Mouse (Mus musculus) kidney, postnatal 10 days (tissue): ENCODE data around the gene Lbx1.

Experiments used
- DNase-seq: peaks from one replicate; pipeline ENCODE4 v3.0.0; 2021; ENCODE audit warnings: mixed read lengths

Gene Lbx1

DNA sequence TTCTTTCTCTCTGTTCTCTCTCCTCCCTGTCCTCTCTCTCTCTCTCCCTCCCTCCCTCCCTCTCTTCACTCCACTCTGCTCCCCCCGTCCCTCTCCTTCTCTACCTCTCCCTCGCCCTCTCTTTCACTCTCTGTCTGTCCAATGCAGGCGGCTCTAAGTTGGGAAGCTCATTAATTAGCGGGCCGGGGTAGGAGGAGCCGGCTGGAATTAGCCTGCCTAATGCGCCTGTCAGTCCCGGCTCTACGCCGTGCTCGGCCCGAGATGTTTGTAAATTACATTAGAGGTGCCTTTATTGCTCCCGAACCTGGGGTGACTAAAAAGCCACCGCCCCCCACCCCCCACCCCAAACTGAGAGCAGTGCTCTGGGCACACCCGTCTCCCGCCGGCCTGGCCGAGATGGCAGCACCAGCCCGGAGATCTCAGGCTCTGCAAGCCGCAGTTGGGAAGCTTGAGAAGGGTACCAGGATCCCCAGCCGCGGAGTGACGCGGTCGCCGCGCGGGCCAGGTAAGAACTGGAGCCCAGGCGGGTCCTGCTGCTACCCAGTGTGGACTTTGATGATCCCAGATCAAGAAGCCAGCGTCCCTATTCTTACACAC, at the start of gene Lbx1:
Lbx1 (minus strand) TSS at position 47 of the 597 bp plus-strand sequence.
- no peak for DNase-seq

DNA sequence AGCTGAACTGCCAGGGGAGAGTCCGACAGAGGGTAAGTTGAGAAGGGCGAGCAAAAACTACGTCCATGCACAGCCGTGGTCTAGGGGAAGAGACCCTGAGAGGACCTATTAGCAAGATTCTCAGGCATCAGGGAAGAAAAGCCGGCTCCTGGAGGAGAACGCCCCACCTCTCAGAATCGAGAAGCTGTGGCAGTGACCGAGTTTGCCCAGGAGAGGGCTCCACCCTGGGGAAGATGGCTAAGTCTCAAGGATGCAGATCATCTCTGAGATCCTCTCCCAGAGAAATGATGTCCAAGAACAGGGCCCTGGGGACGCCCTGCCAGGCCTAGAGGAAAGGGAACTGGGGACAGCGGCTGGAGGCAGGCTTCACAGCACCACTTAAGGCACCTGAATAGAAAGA, 47.7 kb upstream of the Lbx1 start:
- peak; percentile 80 for DNase-seq

DNA sequence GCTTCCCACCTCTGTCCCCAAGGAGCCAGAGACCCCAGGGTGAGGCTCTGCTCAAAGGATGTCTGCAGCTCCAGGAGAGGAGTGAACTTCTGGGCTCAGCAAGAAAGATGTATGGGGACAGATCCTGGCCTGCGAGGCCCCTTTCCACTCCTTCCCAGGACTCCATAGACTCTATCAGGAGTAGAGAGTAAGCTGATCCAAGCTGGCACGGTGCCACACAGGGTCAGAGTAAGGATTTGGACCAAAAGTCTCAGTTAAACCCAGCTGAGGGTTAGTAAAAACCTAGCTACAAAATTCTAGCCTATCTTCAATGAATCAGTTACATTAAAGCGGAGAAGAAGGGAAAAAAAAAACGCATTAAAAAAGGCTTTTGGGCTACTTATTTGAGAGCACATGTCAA, 40.6 kb upstream of the Lbx1 start:
- DNase-seq = peak; percentile 37

DNA sequence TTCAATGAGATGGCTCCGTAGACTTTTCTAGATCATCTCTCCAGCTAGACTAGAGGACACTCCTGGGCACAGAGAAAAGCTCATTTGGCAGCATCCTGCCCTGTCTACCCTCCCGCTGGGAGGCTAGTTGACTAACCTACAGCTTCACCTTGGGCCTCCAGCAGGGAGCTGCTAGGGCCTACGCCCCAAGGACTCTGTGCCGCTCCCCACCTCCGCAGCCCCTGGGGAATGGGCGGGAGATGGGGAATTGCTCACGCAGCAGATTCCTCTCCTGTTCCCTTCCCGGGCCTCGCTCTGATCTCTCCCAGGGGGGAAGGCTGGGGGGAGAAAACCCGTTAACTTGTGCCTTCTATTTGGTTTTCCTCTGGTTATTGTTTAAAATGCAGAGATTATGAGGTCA, 36.4 kb upstream of the Lbx1 start:
- no peak for DNase-seq

DNA sequence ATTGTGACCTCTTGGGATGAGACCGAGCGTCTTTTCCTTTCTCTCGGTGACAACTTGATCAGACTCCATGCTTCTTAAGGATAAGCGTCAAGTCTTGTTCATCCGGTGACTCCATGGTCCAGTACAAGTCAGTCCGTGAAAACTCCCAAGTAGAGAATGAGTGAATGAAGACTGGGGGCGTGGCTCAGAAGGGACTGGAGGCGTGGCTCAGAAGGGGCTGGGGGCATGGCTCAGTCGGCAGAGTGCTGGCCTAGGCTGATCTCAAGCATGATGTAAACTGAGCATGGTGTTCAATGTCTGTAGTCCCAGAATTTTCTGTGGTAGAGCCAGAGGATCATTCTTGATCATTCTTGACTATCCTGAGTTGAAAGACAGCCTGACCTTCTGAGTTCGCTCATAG, 27.4 kb upstream of the Lbx1 start:
- DNase-seq = no peak

DNA sequence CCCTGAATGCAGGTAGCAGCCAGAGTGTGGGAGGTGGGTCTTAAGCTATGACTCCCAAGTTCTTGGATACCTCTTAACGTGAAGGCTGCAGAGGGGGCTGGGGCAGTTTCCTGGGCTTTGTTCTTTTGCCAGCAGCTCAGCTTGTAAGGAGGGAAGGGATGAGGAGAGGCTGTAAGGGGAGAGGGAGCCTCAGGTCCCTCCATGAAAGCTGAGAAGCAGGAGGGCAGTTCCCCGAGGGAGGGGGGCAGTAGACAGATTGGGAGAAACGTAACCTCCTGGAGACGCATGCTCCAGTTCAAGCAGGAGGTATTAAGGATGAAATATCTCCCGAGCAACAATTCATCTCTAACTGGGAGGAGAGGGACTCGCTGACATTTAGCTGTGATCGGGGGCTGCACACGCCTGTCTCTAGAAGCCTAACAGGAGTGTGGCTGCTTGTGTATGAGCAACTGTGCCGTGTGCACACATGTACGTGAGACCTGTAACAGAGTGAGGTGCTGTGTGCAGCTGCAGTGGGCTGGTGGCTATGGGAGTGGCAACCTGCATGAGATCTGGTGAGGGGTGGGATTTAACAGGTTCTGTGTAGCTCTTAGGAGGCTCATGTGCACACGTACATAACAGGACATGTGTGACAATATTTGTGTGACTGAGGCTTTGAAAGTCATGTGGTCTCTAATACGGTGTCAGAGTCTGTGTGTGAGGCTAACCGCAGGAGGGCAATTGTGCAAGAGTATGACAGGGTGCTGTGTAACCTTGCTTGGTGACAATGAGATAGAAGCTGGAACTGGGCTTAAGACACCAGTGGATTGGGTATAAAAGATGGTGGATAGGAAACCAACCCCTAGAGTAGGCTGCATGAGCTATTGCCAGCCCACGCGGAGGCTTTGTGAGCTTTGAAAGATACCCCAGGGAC, 22.1 kb upstream of the Lbx1 start:
- DNase-seq = no peak

DNA sequence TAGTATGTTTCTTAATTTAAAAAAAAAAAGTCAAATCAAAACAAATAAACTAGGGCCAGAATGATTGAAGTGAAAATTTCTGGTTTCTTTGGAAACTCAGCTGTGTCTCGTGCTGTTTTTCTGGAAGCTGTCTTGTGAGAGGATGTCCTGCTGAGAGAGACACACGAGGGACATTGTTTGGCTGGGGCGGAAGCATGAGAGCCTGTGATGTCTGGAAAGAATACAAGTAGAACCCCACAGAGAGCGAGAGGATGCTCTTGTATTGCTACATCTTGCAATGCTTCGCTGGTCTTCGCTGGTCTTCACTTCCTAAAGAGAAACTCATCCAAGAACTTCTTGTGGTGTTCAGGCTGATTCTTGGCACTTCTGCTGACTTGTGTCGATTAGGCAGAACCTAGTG, 19.2 kb upstream of the Lbx1 start:
- no peak for DNase-seq

DNA sequence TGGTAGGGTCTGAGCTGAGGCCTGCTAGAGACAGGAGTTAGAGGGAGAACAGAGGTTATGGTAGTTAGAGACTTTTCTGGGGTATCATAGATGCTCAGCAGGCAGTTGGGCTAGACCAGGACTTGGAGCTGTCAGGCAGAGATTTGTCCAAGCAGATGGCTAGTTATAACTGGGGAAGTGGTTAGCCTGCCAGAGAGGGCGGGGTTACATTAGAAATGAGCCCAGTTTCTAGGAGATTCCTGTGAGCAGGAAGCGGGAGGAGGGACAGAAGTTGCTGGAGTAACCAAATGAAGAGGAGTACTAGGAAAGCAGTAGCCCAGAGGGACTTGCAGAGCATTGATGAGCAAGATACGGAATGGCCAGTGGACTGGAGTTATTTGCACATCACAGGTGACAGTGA, 16.8 kb upstream of the Lbx1 start:
- peak; percentile 16 for DNase-seq

DNA sequence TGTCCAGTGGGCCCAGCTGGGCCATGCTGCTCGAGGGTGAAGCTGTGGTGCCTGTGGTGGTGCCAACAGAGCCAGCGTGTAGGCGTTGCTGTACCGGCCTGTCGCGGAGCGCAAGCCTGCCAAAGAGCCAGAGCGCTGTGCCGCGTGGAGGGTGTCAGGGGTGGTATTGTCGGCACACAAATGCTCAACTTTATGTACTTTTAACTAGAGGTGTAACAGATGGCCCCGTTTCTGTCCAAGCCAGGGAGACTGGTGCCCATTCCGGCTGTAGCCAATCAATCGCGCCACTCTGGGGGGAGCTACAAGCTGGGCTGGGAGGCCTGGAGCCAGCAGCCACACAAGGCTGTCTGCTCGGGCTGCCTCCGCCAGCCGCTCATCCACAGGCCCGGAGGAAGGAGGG, 13.1 kb upstream of the Lbx1 start:
- no peak for DNase-seq

DNA sequence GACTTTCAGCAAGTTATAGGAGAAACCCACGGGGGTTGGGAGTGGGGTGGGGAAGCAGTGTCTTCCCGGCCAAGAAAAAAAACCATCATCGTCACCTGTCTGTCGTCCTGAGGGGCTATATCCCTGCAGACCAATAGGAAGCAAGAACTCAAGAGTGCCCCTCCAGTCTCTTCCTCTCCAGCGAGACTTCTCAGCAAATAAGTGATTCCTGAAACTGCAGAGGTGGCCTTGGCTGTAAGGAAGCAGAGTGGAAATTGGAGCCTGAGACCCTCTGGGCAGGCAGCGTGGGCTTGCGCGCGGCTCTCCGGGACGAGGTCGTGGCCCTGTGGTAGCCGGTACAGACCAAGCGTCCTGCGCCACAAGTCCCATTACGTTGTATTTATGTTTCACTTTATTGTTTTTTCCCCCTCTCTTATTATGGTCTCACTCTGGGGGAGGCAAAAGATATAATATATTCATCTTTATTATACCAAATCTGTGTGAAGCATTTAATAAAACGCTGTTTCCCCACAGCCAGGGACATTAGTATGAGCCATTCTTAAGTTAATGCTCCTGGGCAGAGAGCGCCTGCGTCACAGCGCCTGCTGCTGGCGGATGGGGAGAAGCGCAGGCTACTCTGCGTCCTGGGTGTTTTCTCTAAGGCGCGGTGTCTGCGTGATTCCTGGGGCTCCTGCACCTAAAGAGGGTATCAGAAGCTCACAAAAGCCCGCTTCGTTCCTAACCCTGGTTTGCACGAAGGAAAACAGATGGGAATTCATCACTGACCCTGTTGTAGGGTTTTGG, 8.5 kb upstream of the Lbx1 start:
- peak; percentile 61 for DNase-seq

DNA sequence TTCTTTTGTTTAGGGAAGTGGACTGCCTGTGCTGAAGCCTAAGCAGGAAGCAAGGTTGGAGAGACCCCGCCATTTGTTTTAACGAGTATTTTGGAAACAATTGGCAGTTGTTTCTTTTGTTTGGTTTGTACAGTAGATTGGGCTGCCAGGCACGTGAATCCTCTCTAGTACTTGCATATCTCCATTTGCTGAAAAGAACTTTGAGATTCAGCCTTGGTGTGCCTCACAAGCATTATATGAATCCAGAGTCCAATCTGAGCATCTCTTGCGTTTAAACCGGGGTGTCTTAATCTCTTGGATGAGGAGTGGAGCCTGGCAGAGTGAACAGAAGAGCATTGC, 7.6 kb upstream of the Lbx1 start:
- DNase-seq = no peak

DNA sequence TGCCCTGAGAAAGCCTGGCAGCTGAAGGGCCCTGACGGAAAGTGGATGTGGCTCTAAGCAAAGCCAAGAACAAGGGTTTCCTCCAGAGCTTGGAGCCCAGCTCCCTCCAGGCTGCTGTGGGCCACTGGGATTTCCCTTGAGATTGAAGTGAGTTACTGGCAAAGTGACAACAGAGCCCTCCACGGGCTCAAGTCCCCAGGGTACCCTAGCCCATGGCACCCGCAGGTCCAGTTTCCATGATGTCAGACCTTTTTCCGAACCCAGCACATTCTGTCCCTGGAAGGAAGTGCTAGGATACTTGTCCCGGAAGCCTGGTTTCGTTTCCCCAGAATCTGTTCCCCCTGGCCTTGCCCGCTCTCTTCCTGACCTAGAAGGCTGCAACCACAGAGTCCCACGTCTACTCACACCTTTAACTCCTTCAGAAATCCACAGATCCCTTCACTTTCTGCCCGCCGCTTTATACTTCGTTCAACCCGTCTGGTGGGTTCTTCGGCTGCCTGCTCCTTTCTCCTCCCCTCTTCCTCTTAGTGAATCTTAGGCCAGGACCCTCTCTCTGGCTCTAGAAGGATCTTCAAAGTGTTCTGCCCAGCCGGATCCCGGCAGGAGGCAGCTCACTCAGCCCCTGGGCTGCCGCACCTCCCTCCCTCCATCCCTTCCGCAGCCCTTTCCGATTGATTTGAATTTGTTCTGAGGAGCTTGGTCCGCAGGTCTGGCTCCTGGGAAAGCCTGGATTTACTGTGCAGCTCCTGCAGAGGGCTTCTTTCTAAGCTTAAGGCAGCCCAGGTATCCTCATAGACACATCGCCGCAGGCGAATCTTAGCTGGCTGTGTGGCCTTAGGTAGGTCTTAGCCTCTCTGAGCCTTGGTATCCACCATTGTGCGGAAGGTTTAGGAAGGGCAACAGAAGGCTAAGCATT, 7.0 kb upstream of the Lbx1 start:
- peak; percentile 7 for DNase-seq

DNA sequence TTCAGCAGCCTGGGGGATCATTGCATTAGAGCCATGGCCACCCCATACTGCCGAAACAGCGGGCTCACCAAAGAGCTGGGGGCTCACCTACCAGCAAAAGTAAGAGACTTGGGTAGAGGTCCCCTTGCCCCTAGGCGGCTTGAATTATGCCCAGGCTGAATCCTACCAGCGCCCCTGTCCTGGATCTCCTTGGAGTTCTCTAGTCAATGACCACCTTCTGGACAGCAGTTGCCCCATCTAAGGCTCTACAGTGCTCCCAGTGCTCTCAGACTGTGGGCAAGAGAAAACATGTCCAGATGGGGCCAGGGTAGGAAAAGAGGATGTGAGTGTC, 6.4 kb upstream of the Lbx1 start:
- DNase-seq = no peak

DNA sequence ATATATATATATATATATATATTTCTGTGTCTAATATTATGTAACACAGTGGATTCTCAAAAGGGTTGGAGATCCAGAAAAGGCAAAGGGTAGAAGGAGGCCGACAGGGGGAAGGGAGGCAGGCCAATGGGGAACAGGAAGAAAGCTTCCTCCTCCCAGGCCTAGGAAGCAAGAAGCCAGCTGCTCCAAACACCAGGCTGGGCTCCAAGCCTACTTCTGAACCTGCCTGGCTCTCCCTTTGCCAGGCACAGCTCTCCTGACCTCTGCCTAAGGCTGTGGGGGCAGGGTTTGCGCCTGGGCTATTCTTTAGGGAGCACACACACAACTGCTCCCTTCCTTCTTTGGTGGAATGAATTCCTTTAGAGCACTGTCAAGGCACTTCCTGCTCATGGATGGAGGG, 4.4 kb upstream of the Lbx1 start:
- no peak for DNase-seq

DNA sequence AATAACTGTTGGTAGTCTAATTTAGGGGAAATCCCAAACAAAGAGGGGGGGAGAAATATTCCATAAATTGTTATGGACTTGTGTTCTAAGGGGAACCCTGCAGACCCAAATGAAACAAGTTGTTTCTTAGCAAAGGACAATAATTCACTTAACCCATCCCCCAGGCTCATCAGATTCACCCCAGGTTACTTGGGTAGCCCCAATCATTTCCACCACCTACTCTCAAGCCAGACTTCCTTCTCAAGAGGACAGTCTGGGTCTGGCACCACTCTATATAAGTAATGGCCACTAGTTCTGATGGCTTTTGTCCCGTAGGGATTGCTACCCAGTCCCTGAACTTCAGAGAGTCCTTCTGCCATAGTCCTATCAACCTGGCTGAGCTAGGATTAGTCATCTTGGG, 3.6 kb upstream of the Lbx1 start:
- DNase-seq = no peak

DNA sequence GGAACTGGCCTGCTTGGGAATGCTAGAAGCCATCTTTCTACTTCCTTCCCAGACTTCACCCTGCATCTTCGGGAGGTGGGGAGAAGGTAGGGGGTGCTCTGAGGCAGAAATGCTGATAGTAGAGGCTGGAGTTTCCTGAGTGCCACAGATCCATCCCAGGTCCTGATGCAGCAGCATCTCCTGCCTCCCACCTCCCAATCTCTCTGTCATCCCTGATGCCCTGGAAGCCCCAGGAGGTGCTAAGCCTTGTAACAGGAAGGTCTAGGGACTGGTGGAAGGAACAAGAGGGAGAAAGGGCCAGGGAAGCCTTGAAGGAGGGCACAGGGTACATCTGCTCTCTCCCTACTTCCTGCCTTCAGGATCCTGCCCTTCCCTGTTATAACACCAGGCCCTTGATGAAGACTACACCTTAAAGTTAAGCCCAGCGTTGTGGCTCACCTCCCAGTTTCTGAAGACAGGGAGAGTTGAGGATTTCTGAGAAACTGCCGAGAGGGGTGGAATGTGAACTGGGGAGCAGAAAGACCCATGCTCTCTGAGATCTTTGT, 2.1 kb upstream of the Lbx1 start:
- DNase-seq = no peak

DNA sequence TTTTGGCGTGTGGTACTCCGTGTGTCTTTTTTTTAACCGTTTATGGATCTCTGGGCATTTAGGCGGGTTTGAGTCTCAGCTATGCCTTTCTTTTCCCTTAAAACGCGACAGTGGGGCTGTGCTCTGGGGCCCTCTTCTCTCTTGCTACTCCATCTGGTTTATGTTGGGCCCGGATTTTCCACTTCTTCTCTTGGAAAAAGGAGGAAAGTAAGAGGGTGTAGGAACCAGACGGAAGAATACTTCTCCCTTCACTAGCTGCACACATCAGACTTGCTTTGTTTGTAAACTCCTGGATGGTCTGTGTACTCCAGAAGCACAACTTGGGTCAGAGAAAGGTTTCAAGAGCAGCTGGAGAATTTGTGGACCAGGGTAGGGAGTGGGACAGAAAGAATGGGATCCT, 1.5 kb upstream of the Lbx1 start:
- DNase-seq = no peak

DNA sequence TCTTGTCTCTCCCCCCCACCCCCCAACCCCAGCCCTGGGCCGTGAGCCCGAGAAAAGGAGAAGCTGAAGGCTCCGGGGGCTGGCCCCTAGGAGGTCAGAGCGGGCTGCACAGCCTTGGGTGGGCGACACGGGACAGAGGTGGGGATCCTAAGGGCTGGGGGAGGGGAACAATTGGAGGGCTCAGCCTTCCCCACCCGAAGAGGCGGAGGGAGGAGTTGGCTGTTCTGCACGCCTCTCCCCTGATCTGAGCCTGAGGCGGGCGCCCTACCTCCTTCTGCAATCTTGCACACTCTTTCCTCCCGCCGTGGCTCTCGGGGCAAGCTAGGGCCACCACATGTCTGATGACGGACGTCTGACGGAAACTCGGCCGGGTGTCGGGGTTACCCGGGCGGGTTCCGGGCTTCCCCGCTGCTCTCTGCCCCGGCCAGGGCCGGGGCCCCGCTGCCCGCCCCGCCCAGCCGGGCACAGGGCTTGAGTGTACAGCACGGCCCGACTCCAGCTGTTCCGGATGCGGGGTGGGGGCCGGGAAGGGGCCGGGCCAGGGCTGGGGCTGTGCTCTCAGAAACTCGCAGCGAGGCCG, 841 bp upstream of the Lbx1 start:
- DNase-seq = peak; percentile 69

DNA sequence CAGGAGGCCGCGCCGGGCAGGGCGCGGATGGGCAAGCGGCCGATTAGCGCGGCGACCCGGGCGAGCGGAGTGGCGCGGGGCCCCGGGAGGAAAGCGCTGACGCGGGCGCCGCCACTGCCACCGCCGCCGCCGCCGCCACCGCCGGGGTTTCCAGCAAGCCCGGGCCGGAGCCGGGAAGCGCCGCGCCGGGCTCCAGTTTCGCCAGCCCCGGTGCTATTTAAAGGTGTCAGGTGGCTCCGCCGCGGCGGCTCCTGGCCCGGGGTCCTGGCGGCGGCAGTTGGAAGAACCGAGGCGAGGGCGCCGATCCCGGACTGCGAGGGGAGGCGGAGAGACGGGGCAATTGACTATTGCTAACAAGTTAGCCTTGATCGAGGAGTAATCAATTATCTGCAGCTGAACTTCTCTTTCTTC, 276 bp downstream of the Lbx1 start:
- DNase-seq = peak; percentile 39

DNA sequence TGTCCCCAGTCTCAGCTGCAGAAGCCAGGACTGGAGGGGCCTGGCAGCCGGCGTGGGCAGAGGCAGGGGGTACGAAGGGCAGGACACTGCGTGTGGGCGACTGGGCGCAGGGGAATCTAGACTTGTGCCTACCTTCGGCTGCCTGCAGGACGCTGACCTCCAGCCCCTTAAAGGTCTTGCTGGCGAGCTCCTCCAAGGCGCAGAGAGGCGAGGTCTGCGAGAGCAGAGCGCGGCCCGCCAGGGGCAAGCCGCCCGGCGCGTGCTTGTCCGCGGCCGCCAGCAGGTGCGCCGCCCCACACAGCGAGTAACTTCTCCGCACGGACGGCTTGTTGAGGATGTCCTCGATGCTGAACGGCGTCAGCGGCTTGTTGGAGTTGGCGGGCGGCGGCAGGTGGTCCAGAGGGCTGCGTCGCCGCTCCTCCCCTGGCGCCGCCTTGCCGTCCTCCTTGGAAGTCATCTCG, 811 bp downstream of the Lbx1 start:
- no peak for DNase-seq

DNA sequence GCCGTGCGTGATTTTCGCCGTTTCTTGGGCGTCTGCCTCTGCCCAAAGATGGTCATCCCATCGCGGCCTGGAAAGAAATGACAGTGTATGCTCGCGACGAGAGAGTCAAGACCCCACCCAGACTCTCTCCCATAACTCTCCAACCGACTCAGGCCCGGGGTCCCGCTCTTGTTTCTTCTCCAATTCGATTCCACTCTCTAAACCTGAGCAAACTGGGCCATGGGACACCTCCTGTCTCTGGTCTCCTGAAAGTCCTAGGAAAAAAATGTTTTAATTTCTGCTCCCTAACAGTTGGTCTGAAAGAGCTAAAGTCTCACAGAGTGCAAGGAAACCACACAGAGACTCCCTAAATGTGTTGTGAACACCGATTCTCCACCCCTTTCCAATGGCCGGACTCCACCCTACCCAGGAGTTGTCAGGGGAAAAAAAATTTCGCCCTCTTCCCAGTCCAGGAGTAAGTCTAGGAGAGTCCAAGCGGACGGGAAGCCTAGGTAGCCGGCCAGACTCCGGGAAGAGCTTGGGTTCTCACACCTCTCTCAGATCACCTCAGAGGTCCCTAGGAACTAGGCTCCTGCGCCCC, 1.3 kb downstream of the Lbx1 start:
- DNase-seq = no peak
